Mouse (Mus musculus) ovary, adult 10 weeks (tissue): ENCODE data around the gene Gm4450. TPM values are rescaled to one million over a fixed set of nuclear protein-coding genes. Genes with fewer than 3 reads are reported as not detected.

Source experiments
- polyA plus RNA-seq: library from polyadenylated mRNA; stranded (reverse); fragments of 350-450 nt; fragmentation: Illumina TruSeq; extraction: RNeasy Lipid Tissue Mini Kit (QIAGEN cat#74804); gene quantifications from one replicate; pipeline ENCODE4 v1.2.3, GENCODE M21; 2014

The Gm4450 gene
- not detected for polyA plus RNA-seq

DNA sequence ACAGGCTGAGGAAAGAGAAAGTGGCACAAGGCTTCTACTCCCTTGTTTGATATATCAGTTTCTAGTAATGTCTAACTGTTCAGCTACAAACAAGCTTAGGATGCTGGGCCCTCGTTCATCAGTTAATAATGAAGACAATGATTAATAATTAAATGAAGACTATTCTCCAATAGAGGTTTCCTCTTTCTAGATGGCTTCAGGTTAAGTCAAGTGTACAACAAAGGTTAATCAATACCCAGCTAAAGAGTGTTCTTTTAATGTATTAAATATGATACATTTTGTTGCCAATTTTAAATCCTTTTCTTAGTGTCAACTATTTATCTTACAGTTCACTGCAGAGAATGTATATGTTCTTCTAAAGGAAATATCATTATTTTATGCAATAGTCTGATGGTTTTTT lies at the start of gene Gm4450:
Gm4450 (minus strand) TSS at position 101 of the 400 bp plus-strand sequence.

Other genes starting within 250 kb of the Gm4450 start
- gene Reg4, start 235.0 kb downstream of the Gm4450 start, polyA plus RNA-seq, result not detected
- gene Hmgcs2, start 176.7 kb downstream of the Gm4450 start, polyA plus RNA-seq, result 190 TPM
- gene Phgdh, start 117.1 kb downstream of the Gm4450 start, polyA plus RNA-seq, result 2.3 TPM
- gene Zfp697, start 74.7 kb downstream of the Gm4450 start, polyA plus RNA-seq, result 9.7 TPM
- not detected for gene Hsd3b4, start 53.4 kb upstream of the Gm4450 start, polyA plus RNA-seq
- not detected for gene Gm10681, start 131.7 kb upstream of the Gm4450 start, polyA plus RNA-seq
- gene Hsd3b5, start 173.1 kb upstream of the Gm4450 start, polyA plus RNA-seq, result not detected